ENCODE assay signal across 9 mouse cellular contexts in genomic region chr14:101460768-101461167, GRCm38 (mm10).
DNase-seq lines count a peak whose midpoint lies in the region; ATAC-seq lines count a peak whose summit lies in the region.
"Had no signal": no experiment of that assay in that cellular context is flagged by ENCODE, and none has a peak within 500 bp of the region (broad histone marks: within the 10 kb centered on the region; RNA-seq: fewer than 3 reads in every experiment).

No protein-coding gene starts in this region.

- 22% methylated on average over 6 of the region's 6 CpGs for WGBS in intestine, embryonic 14.5 days
- WGBS in intestine, embryonic 15.5 days, result 14% methylated on average over 6 of the region's 6 CpGs

- H3K27ac ChIP-seq in intestine, embryonic 14.5 days (ENCODE audit: low read depth), result no peak overlapping the region
- no peak overlapping the region for H3K27ac ChIP-seq in intestine, embryonic 15.5 days
- H3K27ac ChIP-seq: lung, embryonic 15.5 days had no signal

- DNase-seq in intestine, embryonic 14.5 days (ENCODE audit: low spot score), result peak; percentile 68
- DNase-seq in adrenal gland, adult 2 months, result peak; percentile 77
- peak; percentile 61 for DNase-seq in embryo, embryonic 9.5 days (ENCODE audit: extremely low spot score)
- DNase-seq in heart, postnatal 10 days, result peak; percentile 60 to 79
- peak; percentile 15 to 63 for DNase-seq in layer of hippocampus, adult 8-10 months (ENCODE audit: low spot score in 2 of 2)
- peak; percentile 55 to 64 for DNase-seq in lung, postnatal 4 days
- peak; percentile 22 for DNase-seq in telencephalon, adult 2 months (ENCODE audit: low read depth, low spot score)

- no peaks in the 10 kb centered on the region for H3K9me3 ChIP-seq in intestine, embryonic 14.5 days (ENCODE audit: control insufficient read depth, low read length)
- H3K9me3 ChIP-seq in intestine, embryonic 15.5 days, result no peaks in the 10 kb centered on the region
- H3K9me3 ChIP-seq: lung, embryonic 15.5 days had no signal

- no peaks in the 10 kb centered on the region for H3K4me1 ChIP-seq in intestine, embryonic 14.5 days (replicated peaks; ENCODE audit: control insufficient read depth, insufficient read depth, low read length)
- no peaks in the 10 kb centered on the region for H3K4me1 ChIP-seq in intestine, embryonic 15.5 days (replicated peaks)
- H3K4me1 ChIP-seq: lung, embryonic 15.5 days had no signal

- H3K36me3 ChIP-seq in intestine, embryonic 14.5 days (ENCODE audit: control insufficient read depth, insufficient read depth, low read length), result no peaks in the 10 kb centered on the region
- no peaks in the 10 kb centered on the region for H3K36me3 ChIP-seq in intestine, embryonic 15.5 days
- H3K36me3 ChIP-seq: lung, embryonic 15.5 days had no signal

- H3K9ac ChIP-seq in intestine, embryonic 14.5 days (ENCODE audit: low read length), result no peak overlapping the region
- no peak overlapping the region for H3K9ac ChIP-seq in intestine, embryonic 15.5 days
- H3K9ac ChIP-seq: lung, embryonic 15.5 days had no signal

- ATAC-seq in intestine, embryonic 14.5 days (replicated peaks; ENCODE audit: low FRiP score, low TSS enrichment, low read depth), result no peak
- no peak; the same call in 1 of the 2 replicates for ATAC-seq in intestine, embryonic 15.5 days

- H3K27me3 ChIP-seq in intestine, embryonic 14.5 days (replicated peaks; ENCODE audit: control insufficient read depth, insufficient read depth, low read length), result no peaks in the 10 kb centered on the region
- no peaks in the 10 kb centered on the region for H3K27me3 ChIP-seq in intestine, embryonic 15.5 days (replicated peaks)
- H3K27me3 ChIP-seq: lung, embryonic 15.5 days had no signal

- intact Hi-C loops in heart, postnatal 10 days (cut with DNase I), result loop anchor here (5.0 kb wide), 1 partner anchor 192 kb away; the partner anchor contains the start of gene Uchl3

- H3K4me2 ChIP-seq in intestine, embryonic 14.5 days (ENCODE audit: low read length), result no peak overlapping the region
- no peak overlapping the region for H3K4me2 ChIP-seq in intestine, embryonic 15.5 days (replicated peaks)
- H3K4me2 ChIP-seq: lung, embryonic 15.5 days had no signal

- H3K4me3 ChIP-seq in intestine, embryonic 14.5 days (ENCODE audit: low read depth, low read length), result no peak overlapping the region
- H3K4me3 ChIP-seq in intestine, embryonic 15.5 days (replicated peaks), result no peak overlapping the region
- H3K4me3 ChIP-seq: lung, embryonic 15.5 days had no signal

Comparison
In these comparisons a context has a peak if more than half of its experiments do, and no peak if none do; other contexts are left out.
1. DNase-seq: peak in every context shown above with its lines; median percentile 77 in adrenal gland, adult 2 months; 70 in heart, postnatal 10 days; 68 in intestine, embryonic 14.5 days; 61 in embryo, embryonic 9.5 days; 60 in lung, postnatal 4 days; 39 in layer of hippocampus, adult 8-10 months; 22 in telencephalon, adult 2 months.